Mouse (Mus musculus) mouse embryonic stem cell (cell line): Measurements from ENCODE around the gene Tnnt3.

ENCODE experiments used
- in situ Hi-C, 2 experiments: fragments of 300-500 bp; cut with MboI; formaldehyde crosslinking; loops; 1 replicate in 1 of 2; 3 replicates in 1 of 2; pipeline ENCODE4 v1.14.3; 2019 to 2020; ENCODE audit warnings: low sequenced_read_pairs in 2 of 2, low pct_unique_long_range_greater_than_20kb in 1 of 2, mixed read lengths in 1 of 2; ENCODE audit not compliant: unreplicated experiment in 1 of 2

The Tnnt3 gene

DNA sequence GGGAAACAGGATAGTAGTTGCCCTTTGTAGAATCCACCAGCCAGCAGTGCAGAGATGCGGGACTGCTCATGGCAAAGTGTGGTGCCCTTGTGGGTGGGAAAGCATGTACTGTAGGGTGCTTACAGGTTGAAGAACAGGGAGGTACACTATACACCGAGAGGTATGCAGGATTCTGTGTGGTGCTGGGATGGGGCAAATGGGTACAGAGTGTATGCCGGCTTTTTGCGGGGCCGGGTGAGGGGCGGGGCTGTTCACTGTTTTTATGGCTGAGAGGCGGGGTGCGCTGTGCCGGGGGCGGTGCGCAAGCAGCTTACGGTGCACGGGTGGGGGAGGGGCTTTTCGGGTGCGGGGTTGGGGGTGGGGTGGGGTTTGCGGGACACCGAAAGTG lies 34.0 kb downstream of the Tnnt3 start, which contains the start of gene Mrpl23:
Gene Mrpl23 (plus strand): TSS at position 16 of the 388 bp plus-strand sequence.
- in situ Hi-C loops = no loop called here

GRCm38 (mm10) chr7:142533059-142533855 lies 34.6 kb downstream of the Tnnt3 start:
- in situ Hi-C loops = no loop called here

DNA sequence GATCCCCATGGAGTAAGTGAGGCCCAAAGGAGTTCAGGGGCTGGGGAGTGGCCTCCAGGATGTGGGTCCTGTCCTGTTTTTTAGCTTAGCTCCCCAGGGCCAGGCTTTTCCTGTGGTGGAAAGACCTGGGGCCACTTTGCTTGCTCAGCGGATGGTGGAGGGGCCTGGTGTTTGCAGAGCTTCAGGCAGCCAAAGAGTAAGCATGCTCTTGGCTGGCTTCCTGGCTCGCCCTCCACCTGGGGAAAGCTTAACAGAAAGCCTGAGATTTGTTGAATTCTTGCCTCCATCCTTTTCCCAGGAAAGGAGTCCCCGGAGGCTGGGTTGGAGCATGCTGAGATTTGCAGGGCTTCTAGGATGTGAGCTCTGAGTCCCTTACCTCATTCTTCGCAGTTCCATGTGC lies 36.5 kb downstream of the Tnnt3 start:
- in situ Hi-C loops = no loop called here

DNA sequence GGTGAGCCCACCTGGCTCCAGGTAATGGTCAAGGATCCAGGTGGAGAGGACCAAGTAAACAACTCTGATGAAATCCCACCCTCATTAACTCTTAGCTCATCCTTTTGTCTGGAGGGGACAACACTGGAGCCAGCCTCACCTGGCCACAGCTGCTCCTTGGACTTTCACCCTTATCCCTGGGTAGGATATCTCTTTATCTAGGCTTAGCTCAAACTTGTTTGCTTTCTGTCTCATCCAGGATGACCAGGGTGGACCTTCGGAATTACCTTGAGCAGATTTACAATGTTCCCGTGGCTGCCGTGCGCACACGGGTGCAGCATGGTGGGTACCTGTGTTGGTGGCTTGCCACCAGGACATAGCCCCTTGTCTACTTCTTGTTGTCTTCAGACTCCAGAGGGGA lies 37.2 kb downstream of the Tnnt3 start:
- in situ Hi-C loops = no loop called here

DNA sequence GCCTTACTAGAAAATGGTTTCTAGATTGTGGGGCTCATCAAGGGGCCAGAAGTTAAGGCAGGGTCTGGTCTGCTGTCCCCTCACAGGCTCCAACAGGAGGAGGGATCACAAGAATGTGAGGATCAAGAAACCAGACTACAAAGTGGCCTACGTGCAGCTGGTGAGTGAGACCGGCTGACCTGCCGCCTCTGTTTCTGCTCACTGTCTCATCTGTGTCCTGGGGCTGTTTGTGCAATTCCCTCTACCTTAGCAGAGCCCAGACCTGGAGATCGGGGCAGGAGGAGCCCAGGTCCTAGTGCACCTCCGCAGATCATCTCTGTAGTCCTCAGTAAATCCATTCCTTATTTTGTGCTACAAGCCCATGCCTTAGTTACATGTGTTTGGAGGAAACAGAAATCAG lies 38.5 kb downstream of the Tnnt3 start:
- in situ Hi-C loops = no loop called here

GRCm38 (mm10) chr7:142537879-142538278 lies 39.2 kb downstream of the Tnnt3 start:
- in situ Hi-C loops = no loop called here

- in situ Hi-C loops = no loop called here
Observed at GRCm38 (mm10) chr7:142538291-142538690, 39.7 kb downstream of the Tnnt3 start.

DNA sequence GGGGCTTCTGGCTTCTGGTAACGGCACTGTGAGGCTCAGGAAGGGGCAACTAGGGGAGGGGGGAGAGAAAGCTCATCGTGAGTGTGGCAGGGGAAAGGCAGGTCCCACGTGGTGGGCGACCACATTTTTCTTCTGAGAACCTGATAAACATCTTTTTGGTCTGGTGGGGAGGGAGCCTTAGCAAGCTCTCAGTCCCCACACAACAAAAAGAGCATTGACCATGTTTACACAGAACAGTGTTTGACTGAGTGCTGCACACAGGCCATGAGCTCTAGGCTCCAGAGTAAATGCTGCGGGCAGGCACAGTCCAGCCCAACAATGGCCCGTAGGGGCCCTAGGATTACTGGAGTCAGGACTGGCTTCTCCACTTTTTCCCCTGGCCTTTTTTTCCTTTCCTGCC lies 40.1 kb downstream of the Tnnt3 start:
- in situ Hi-C loops = no loop called here

DNA sequence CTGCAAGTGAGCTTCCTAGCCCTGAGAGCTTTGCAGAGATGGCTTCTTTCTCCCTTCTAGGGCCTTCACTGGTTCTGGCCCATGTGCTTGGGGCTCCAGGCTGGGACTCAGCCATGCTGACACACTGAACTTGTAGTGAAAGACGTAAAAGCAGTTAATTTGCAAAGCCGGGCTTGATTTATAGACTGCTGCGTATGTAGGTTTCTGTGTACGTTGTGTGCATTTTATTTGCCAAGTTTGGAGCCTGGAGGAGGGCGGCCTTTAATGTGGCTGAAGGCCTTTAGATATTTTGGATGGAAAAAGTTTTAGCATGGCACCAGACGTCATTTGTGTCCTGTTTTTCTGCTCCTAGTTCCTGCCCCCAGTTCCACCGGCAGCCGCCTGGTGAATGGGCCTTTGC lies 41.2 kb downstream of the Tnnt3 start:
- in situ Hi-C loops = no loop called here

- in situ Hi-C loops = no loop called here
Observed at GRCm38 (mm10) chr7:142542771-142543303, 44.2 kb downstream of the Tnnt3 start.

GRCm38 (mm10) chr7:142545967-142546366 lies 47.3 kb downstream of the Tnnt3 start:
- in situ Hi-C loops = no loop called here

GRCm38 (mm10) chr7:142547874-142548273 lies 49.2 kb downstream of the Tnnt3 start:
- in situ Hi-C loops = no loop called here

DNA sequence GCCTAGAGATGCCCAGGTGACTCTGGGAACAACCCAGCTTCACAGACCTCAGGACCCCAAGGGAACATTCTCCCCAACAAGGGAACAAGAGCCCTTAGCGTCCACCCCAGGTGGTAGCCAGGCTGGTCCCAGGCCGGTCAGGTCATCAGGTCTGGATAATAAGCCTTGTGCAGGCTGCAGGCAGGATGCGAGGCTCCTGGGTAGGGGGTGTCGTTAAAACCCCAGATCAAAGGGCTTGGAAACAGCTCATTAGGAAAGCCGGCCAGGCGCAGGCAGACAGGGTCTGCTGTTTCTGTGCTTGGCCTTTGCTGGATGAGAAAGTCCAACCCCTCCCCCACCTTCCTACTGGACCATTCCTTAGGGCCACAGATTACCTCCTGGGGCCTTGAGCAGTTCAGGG lies 50.1 kb downstream of the Tnnt3 start:
- in situ Hi-C loops = no loop called here

- in situ Hi-C loops = no loop called here
Observed at GRCm38 (mm10) chr7:142549941-142550763, 51.5 kb downstream of the Tnnt3 start.

- in situ Hi-C loops = no loop called here
Observed at GRCm38 (mm10) chr7:142550935-142551373, 52.3 kb downstream of the Tnnt3 start.

GRCm38 (mm10) chr7:142551691-142552090 lies 53.1 kb downstream of the Tnnt3 start:
- in situ Hi-C loops = no loop called here

- in situ Hi-C loops = no loop called here
Observed at GRCm38 (mm10) chr7:142552591-142553416, 54.2 kb downstream of the Tnnt3 start.

- in situ Hi-C loops = no loop called here
Observed at GRCm38 (mm10) chr7:142553417-142554335, 55.0 kb downstream of the Tnnt3 start.
